Mouse (Mus musculus): ENCODE results near the gene Hspa12a. TPM values are rescaled to one million over a fixed set of nuclear protein-coding genes. Genes with fewer than 3 reads are reported as not detected.
A peak's percentile ranks its signal among the peaks of the same experiment; 100 is the strongest.

Hspa12a gene
- polyA plus RNA-seq, 1 experiment from 2014 or later, result 15.7 TPM

GRCm38 (mm10) chr19:58968731-58969506 lies 25.5 kb upstream of the Hspa12a start:
- peaks cover 52% of the 10 kb centered on the region for H3K27me3 ChIP-seq (ENCODE audit: control insufficient read depth, insufficient read depth, low read length)
- ATAC-seq (ENCODE audit: low FRiP score), result peak; percentile 30; the same call in 1 of the 2 replicates

GRCm38 (mm10) chr19:58963011-58963410 lies 19.6 kb upstream of the Hspa12a start:
- no peaks in the 10 kb centered on the region for H3K36me3 ChIP-seq (ENCODE audit: control insufficient read depth, insufficient read depth, low read length)
- ATAC-seq (ENCODE audit: low FRiP score) (no peak), DNase-seq (ENCODE audit: low spot score) (no peak)
- 83% methylated on average over 8 of the region's 8 CpGs for WGBS
- H3K4me3 ChIP-seq (ENCODE audit: low read depth, low read length), result no peak overlapping the region
- H3K4me1 ChIP-seq (replicated peaks; ENCODE audit: control insufficient read depth, insufficient read depth, low read length), result no peaks in the 10 kb centered on the region
- H3K27me3 ChIP-seq (ENCODE audit: control insufficient read depth, insufficient read depth, low read length), result peaks cover 20% of the 10 kb centered on the region
- no peak overlapping the region for H3K27ac ChIP-seq (ENCODE audit: low read depth, low read length)
- H3K9me3 ChIP-seq (ENCODE audit: control insufficient read depth, low read length), result no peaks in the 10 kb centered on the region
- no peak overlapping the region for H3K4me2 ChIP-seq (replicated peaks; ENCODE audit: low read depth, low read length)
- no peak overlapping the region for H3K9ac ChIP-seq (ENCODE audit: low read depth, low read length)

More at GRCm38 (mm10) chr19:58968731-58969506, 25.5 kb upstream of the Hspa12a start:
- peak; percentile 51 for DNase-seq (ENCODE audit: low spot score)
- H3K36me3 ChIP-seq (ENCODE audit: control insufficient read depth, insufficient read depth, low read length), result no peaks in the 10 kb centered on the region
- H3K9me3 ChIP-seq (ENCODE audit: control insufficient read depth, low read length), result no peaks in the 10 kb centered on the region
- H3K4me1 ChIP-seq (replicated peaks; ENCODE audit: control insufficient read depth, insufficient read depth, low read length), result no peaks in the 10 kb centered on the region
- 24% methylated on average over 15 of the region's 15 CpGs for WGBS
- H3K4me2 ChIP-seq (replicated peaks; ENCODE audit: low read depth, low read length), result no peak overlapping the region
- H3K27ac ChIP-seq (ENCODE audit: low read depth, low read length), result no peak overlapping the region
- H3K4me3 ChIP-seq (ENCODE audit: low read depth, low read length), result no peak overlapping the region
- H3K9ac ChIP-seq (ENCODE audit: low read depth, low read length), result no peak overlapping the region

- Histone ChIP-seq H3K4me3 (ENCODE audit: low read depth, low read length) (no peak overlapping the region), H3K4me1 (replicated peaks; ENCODE audit: control insufficient read depth, insufficient read depth, low read length) (no peaks in the 10 kb centered on the region), H3K9me3 (ENCODE audit: control insufficient read depth, low read length) (no peaks in the 10 kb centered on the region), H3K4me2 (replicated peaks; ENCODE audit: low read depth, low read length) (no peak overlapping the region), H3K27ac (ENCODE audit: low read depth, low read length) (no peak overlapping the region), H3K9ac (ENCODE audit: low read depth, low read length) (no peak overlapping the region), H3K27me3 (ENCODE audit: control insufficient read depth, insufficient read depth, low read length) (peaks cover 5% of the 10 kb centered on the region; the same call in 1 of the 2 replicates), H3K36me3 (ENCODE audit: control insufficient read depth, insufficient read depth, low read length) (no peaks in the 10 kb centered on the region)
- DNase-seq (ENCODE audit: low spot score), result no peak
- no peak for ATAC-seq (ENCODE audit: low FRiP score)
- 89% methylated on average over 8 of the region's 8 CpGs for WGBS
Observed at GRCm38 (mm10) chr19:58954779-58955178, 11.3 kb upstream of the Hspa12a start.

- Histone ChIP-seq H3K4me2 (replicated peaks; ENCODE audit: low read depth, low read length) (no peak overlapping the region), H3K9me3 (ENCODE audit: control insufficient read depth, low read length) (no peaks in the 10 kb centered on the region), H3K36me3 (ENCODE audit: control insufficient read depth, insufficient read depth, low read length) (no peaks in the 10 kb centered on the region), H3K4me1 (replicated peaks; ENCODE audit: control insufficient read depth, insufficient read depth, low read length) (no peaks in the 10 kb centered on the region), H3K27ac (ENCODE audit: low read depth, low read length) (no peak overlapping the region), H3K4me3 (ENCODE audit: low read depth, low read length) (no peak overlapping the region), H3K27me3 (ENCODE audit: control insufficient read depth, insufficient read depth, low read length) (peaks cover 5% of the 10 kb centered on the region; the same call in 1 of the 2 replicates), H3K9ac (ENCODE audit: low read depth, low read length) (no peak overlapping the region)
- 81% methylated on average over 11 of the region's 13 CpGs for WGBS
- no peak for ATAC-seq (ENCODE audit: low FRiP score)
- DNase-seq (ENCODE audit: low spot score), result no peak
Observed at GRCm38 (mm10) chr19:58952236-58952635, 8.8 kb upstream of the Hspa12a start.

- no peaks in the 10 kb centered on the region for H3K4me1 ChIP-seq (replicated peaks; ENCODE audit: control insufficient read depth, insufficient read depth, low read length)
- H3K4me3 ChIP-seq (ENCODE audit: low read depth, low read length), result no peak overlapping the region
- no peak overlapping the region for H3K27ac ChIP-seq (ENCODE audit: low read depth, low read length)
- no peaks in the 10 kb centered on the region for H3K36me3 ChIP-seq (ENCODE audit: control insufficient read depth, insufficient read depth, low read length)
- WGBS, result 93% methylated on average over 3 of the region's 3 CpGs
- H3K9ac ChIP-seq (ENCODE audit: low read depth, low read length), result no peak overlapping the region
- no peak overlapping the region for H3K4me2 ChIP-seq (replicated peaks; ENCODE audit: low read depth, low read length)
- peaks cover 5% of the 10 kb centered on the region; the same call in 1 of the 2 replicates for H3K27me3 ChIP-seq (ENCODE audit: control insufficient read depth, insufficient read depth, low read length)
- no peaks in the 10 kb centered on the region for H3K9me3 ChIP-seq (ENCODE audit: control insufficient read depth, low read length)
- DNase-seq (ENCODE audit: low spot score) (no peak), ATAC-seq (ENCODE audit: low FRiP score) (no peak)
Observed at GRCm38 (mm10) chr19:58951521-58951920, 8.1 kb upstream of the Hspa12a start.

GRCm38 (mm10) chr19:58945959-58946358 lies 2.5 kb upstream of the Hspa12a start:
- peaks cover 2% of the 10 kb centered on the region; the same call in 1 of the 2 replicates for H3K4me1 ChIP-seq (replicated peaks; ENCODE audit: control insufficient read depth, insufficient read depth, low read length)
- no peak overlapping the region for H3K4me2 ChIP-seq (replicated peaks; ENCODE audit: low read depth, low read length)
- peaks cover 4% of the 10 kb centered on the region; the same call in 1 of the 2 replicates for H3K27me3 ChIP-seq (ENCODE audit: control insufficient read depth, insufficient read depth, low read length)
- no peak for DNase-seq (ENCODE audit: low spot score)
- no peak for ATAC-seq (ENCODE audit: low FRiP score)
- WGBS, result 85% methylated on average over 7 of the region's 7 CpGs
- H3K9ac ChIP-seq (ENCODE audit: low read depth, low read length), result no peak overlapping the region
- no peak overlapping the region for H3K4me3 ChIP-seq (ENCODE audit: low read depth, low read length)
- H3K9me3 ChIP-seq (ENCODE audit: control insufficient read depth, low read length), result no peaks in the 10 kb centered on the region
- no peaks in the 10 kb centered on the region for H3K36me3 ChIP-seq (ENCODE audit: control insufficient read depth, insufficient read depth, low read length)
- H3K27ac ChIP-seq (ENCODE audit: low read depth, low read length), result no peak overlapping the region

GRCm38 (mm10) chr19:58933062-58933461 lies 10.4 kb downstream of the Hspa12a start:
- DNase-seq (ENCODE audit: low spot score) (peak; percentile 21), ATAC-seq (ENCODE audit: low FRiP score) (no peak)
- H3K4me3 ChIP-seq (ENCODE audit: low read depth, low read length), result no peak overlapping the region
- peaks cover 5% of the 10 kb centered on the region; the same call in 1 of the 2 replicates for H3K4me1 ChIP-seq (replicated peaks; ENCODE audit: control insufficient read depth, insufficient read depth, low read length)
- no peaks in the 10 kb centered on the region for H3K36me3 ChIP-seq (ENCODE audit: control insufficient read depth, insufficient read depth, low read length)
- no peak overlapping the region for H3K4me2 ChIP-seq (replicated peaks; ENCODE audit: low read depth, low read length)
- 2% methylated on average over 4 of the region's 4 CpGs for WGBS
- no peak overlapping the region for H3K27ac ChIP-seq (ENCODE audit: low read depth, low read length)
- H3K9ac ChIP-seq (ENCODE audit: low read depth, low read length), result no peak overlapping the region
- H3K9me3 ChIP-seq (ENCODE audit: control insufficient read depth, low read length), result no peaks in the 10 kb centered on the region
- H3K27me3 ChIP-seq (ENCODE audit: control insufficient read depth, insufficient read depth, low read length), result peaks cover 49% of the 10 kb centered on the region

- WGBS, result 12% methylated on average over 16 of the region's 16 CpGs
- Histone ChIP-seq H3K36me3 (ENCODE audit: control insufficient read depth, insufficient read depth, low read length) (no peaks in the 10 kb centered on the region), H3K4me2 (replicated peaks; ENCODE audit: low read depth, low read length) (no peak overlapping the region; the same call in 1 of the 2 replicates), H3K27me3 (ENCODE audit: control insufficient read depth, insufficient read depth, low read length) (peaks cover 55% of the 10 kb centered on the region), H3K4me3 (ENCODE audit: low read depth, low read length) (no peak overlapping the region), H3K4me1 (replicated peaks; ENCODE audit: control insufficient read depth, insufficient read depth, low read length) (peaks cover 5% of the 10 kb centered on the region; the same call in 1 of the 2 replicates), H3K9ac (ENCODE audit: low read depth, low read length) (no peak overlapping the region), H3K9me3 (ENCODE audit: control insufficient read depth, low read length) (no peaks in the 10 kb centered on the region), H3K27ac (ENCODE audit: low read depth, low read length) (no peak overlapping the region)
- 0 out of 2 replicates have a peak, but pooled peaks have one; percentile 27 for ATAC-seq (ENCODE audit: low FRiP score)
- DNase-seq (ENCODE audit: low spot score), result peak; percentile 41
Observed at GRCm38 (mm10) chr19:58931081-58931800, 12.2 kb downstream of the Hspa12a start.

Data from hindbrain, embryonic 11.5 days (tissue).